Mouse (Mus musculus) MEL (cell line): ENCODE data around the gene Cog3. TPM values are rescaled to one million over a fixed set of nuclear protein-coding genes. Genes with fewer than 3 reads are reported as not detected.

Experiments
- DNase-seq: peaks from one replicate; pipeline ENCODE4 v3.0.0; 2011; ENCODE audit warnings: low read depth, low spot score
- H3K27ac ChIP-seq: 2 replicates; pipeline ENCODE4 v1.5.1; 2012; ENCODE audit warnings: low read depth, mild to moderate bottlenecking, control low read depth, low read length, moderate library complexity; ENCODE audit not compliant: control insufficient read depth
- H3K27me3 ChIP-seq, 2 experiments: fragments of 150-350 bp in 1 of 2; sonication (generic) in 1 of 2; 2 replicates each; pipeline ENCODE4 v1.6.1; 2012; ENCODE audit warnings: low read length in 2 of 2, mild to moderate bottlenecking in 2 of 2, improper control_type of control experiment in 1 of 2, moderate library complexity in 1 of 2; ENCODE audit not compliant: insufficient read depth in 2 of 2, control insufficient read depth in 1 of 2
- H3K36me3 ChIP-seq, 2 experiments: 2 replicates each; pipeline ENCODE4 v1.6.1; 2012 to 2014; ENCODE audit warnings: low read length in 2 of 2, improper control_type of control experiment in 1 of 2, inconsistent platforms in 1 of 2, mild to moderate bottlenecking in 1 of 2; ENCODE audit not compliant: insufficient read depth in 2 of 2, control insufficient read depth in 1 of 2
- H3K4me1 ChIP-seq, 2 experiments: fragments of 150-350 bp in 1 of 2; sonication (generic) in 1 of 2; 2 replicates each; pipeline ENCODE4 v1.6.1; 2012; ENCODE audit warnings: low read length in 2 of 2, improper control_type of control experiment in 1 of 2, mild to moderate bottlenecking in 1 of 2; ENCODE audit not compliant: insufficient read depth in 2 of 2, control insufficient read depth in 1 of 2
- H3K4me3 ChIP-seq, 2 experiments: fragments of 150-350 bp in 1 of 2; sonication (generic) in 1 of 2; 2 replicates each; pipeline ENCODE4 v1.5.1; 2012; ENCODE audit warnings: low read depth in 2 of 2, low read length in 2 of 2, mild to moderate bottlenecking in 2 of 2, moderate library complexity in 2 of 2, control low read depth in 1 of 2, improper control_type of control experiment in 1 of 2; ENCODE audit not compliant: control insufficient read depth in 1 of 2, insufficient read depth in 1 of 2
- H3K79me2 ChIP-seq: 2 replicates; pipeline ENCODE4 v1.6.1; 2012; ENCODE audit warnings: mild to moderate bottlenecking, low read length, moderate library complexity; ENCODE audit not compliant: control insufficient read depth, poor library complexity, insufficient read depth
- H3K9ac ChIP-seq: 2 replicates; pipeline ENCODE4 v1.6.1; 2012; ENCODE audit warnings: low read depth, mild to moderate bottlenecking, control low read depth, low read length, moderate library complexity; ENCODE audit not compliant: control insufficient read depth, poor library complexity, severe bottlenecking
- H3K9me3 ChIP-seq: fragments of 150-350 bp; sonication (generic); replicated peaks from 2 replicates; pipeline ENCODE4 v1.6.1; 2012; ENCODE audit warnings: mild to moderate bottlenecking, low read length, improper control_type of control experiment, moderate library complexity; ENCODE audit not compliant: insufficient read depth
- BHLHE40 ChIP-seq: IDR thresholded peaks from 2 replicates; pipeline ENCODE4 v1.6.1; 2012; ENCODE audit warnings: low read depth, mild to moderate bottlenecking, inconsistent platforms, low read length, improper control_type of control experiment, borderline replicate concordance
- CHD1 ChIP-seq: IDR thresholded peaks from 2 replicates; pipeline ENCODE4 v1.6.1; 2012; ENCODE audit warnings: low read depth, mild to moderate bottlenecking, inconsistent platforms, low read length, improper control_type of control experiment
- CHD2 ChIP-seq: IDR thresholded peaks from 2 replicates; pipeline ENCODE4 v1.6.1; 2011; ENCODE audit warnings: low read length, improper control_type of control experiment
- CTCF ChIP-seq, 3 experiments: IDR thresholded peaks in 2 of 3; conservative IDR thresholded peaks in 1 of 3; 2 replicates each; pipeline ENCODE4 v1.5.1; 2011 to 2012; ENCODE audit warnings: low read length in 3 of 3, low read depth in 2 of 3, mild to moderate bottlenecking in 2 of 3, improper control_type of control experiment in 1 of 3, inconsistent platforms in 1 of 3, mixed read lengths in 1 of 3, moderate library complexity in 1 of 3; ENCODE audit not compliant: control insufficient read depth in 1 of 3, insufficient read depth in 1 of 3, poor library complexity in 1 of 3, severe bottlenecking in 1 of 3
- E2F4 ChIP-seq: IDR thresholded peaks from 2 replicates; pipeline ENCODE4 v1.6.1; 2011; ENCODE audit warnings: low read depth, low read length, improper control_type of control experiment, borderline replicate concordance
- ELF1 ChIP-seq: IDR thresholded peaks from 2 replicates; pipeline ENCODE4 v1.6.1; 2014; ENCODE audit warnings: low read depth, mild to moderate bottlenecking, inconsistent platforms, low read length, improper control_type of control experiment, moderate library complexity
- EP300 ChIP-seq, 2 experiments: IDR thresholded peaks; 2 replicates each; pipeline ENCODE4 v1.6.1; 2011; ENCODE audit warnings: improper control_type of control experiment in 2 of 2, low read length in 2 of 2, low read depth in 1 of 2, mild to moderate bottlenecking in 1 of 2
- ETS1 ChIP-seq: IDR thresholded peaks from 2 replicates; pipeline ENCODE4 v1.6.1; 2012; ENCODE audit warnings: low read depth, mild to moderate bottlenecking, inconsistent platforms, low read length, improper control_type of control experiment, moderate library complexity
- GABPA ChIP-seq: IDR thresholded peaks from 2 replicates; pipeline ENCODE4 v1.6.1; 2012; ENCODE audit warnings: low read depth, mild to moderate bottlenecking, inconsistent platforms, low read length, improper control_type of control experiment, moderate library complexity
- KAT2A ChIP-seq: conservative IDR thresholded peaks from 2 replicates; pipeline ENCODE4 v1.6.1; 2012; ENCODE audit warnings: low read depth, low read length, improper control_type of control experiment, inconsistent platforms
- MAFK ChIP-seq: IDR thresholded peaks from 2 replicates; pipeline ENCODE4 v1.6.1; 2011; ENCODE audit warnings: low read depth, mild to moderate bottlenecking, low read length, improper control_type of control experiment, borderline replicate concordance
- MAX ChIP-seq: IDR thresholded peaks from 2 replicates; pipeline ENCODE4 v1.6.1; 2011; ENCODE audit warnings: low read length, improper control_type of control experiment
- MEF2A ChIP-seq: IDR thresholded peaks from 2 replicates; pipeline ENCODE4 v1.6.1; 2014; ENCODE audit warnings: low read depth, mild to moderate bottlenecking, inconsistent platforms, low read length, improper control_type of control experiment; ENCODE audit not compliant: poor library complexity, insufficient replicate concordance, severe bottlenecking; ENCODE audit errors: extremely low read depth
- MXI1 ChIP-seq: IDR thresholded peaks from 2 replicates; pipeline ENCODE4 v1.6.1; 2011; ENCODE audit warnings: mild to moderate bottlenecking, low read depth, low read length, improper control_type of control experiment
- MYB ChIP-seq: IDR thresholded peaks from 2 replicates; pipeline ENCODE4 v1.6.1; 2011; ENCODE audit warnings: mild to moderate bottlenecking, low read depth, low read length, improper control_type of control experiment
- NRF1 ChIP-seq: IDR thresholded peaks from 2 replicates; pipeline ENCODE4 v1.6.1; 2014; ENCODE audit warnings: low read depth, mild to moderate bottlenecking, inconsistent platforms, low read length, improper control_type of control experiment, moderate library complexity; ENCODE audit not compliant: poor library complexity, insufficient read depth, severe bottlenecking
- POLR2AphosphoS2 ChIP-seq: IDR thresholded peaks from 2 replicates; pipeline ENCODE4 v1.6.1; 2011; ENCODE audit warnings: low read length, improper control_type of control experiment
- RAD21 ChIP-seq: IDR thresholded peaks from 2 replicates; pipeline ENCODE4 v1.6.1; 2011; ENCODE audit warnings: mild to moderate bottlenecking, low read depth, low read length, improper control_type of control experiment
- SIN3A ChIP-seq: IDR thresholded peaks from 2 replicates; pipeline ENCODE4 v1.6.1; 2012; ENCODE audit warnings: low read length, improper control_type of control experiment, inconsistent platforms
- SMC3 ChIP-seq: IDR thresholded peaks from 2 replicates; pipeline ENCODE4 v1.6.1; 2011; ENCODE audit warnings: low read depth, low read length, improper control_type of control experiment
- TAL1 ChIP-seq: IDR thresholded peaks from 2 replicates; pipeline ENCODE4 v1.6.1; 2012; ENCODE audit warnings: mild to moderate bottlenecking, inconsistent platforms, low read length, moderate library complexity, mixed read lengths
- TBP ChIP-seq: IDR thresholded peaks from 2 replicates; pipeline ENCODE4 v1.8.0; 2011; ENCODE audit warnings: low read depth, low read length, improper control_type of control experiment
- TCF12 ChIP-seq: IDR thresholded peaks from 2 replicates; pipeline ENCODE4 v1.6.1; 2014; ENCODE audit warnings: low read depth, mild to moderate bottlenecking, inconsistent platforms, low read length, improper control_type of control experiment, moderate library complexity
- USF1 ChIP-seq: IDR thresholded peaks from 2 replicates; pipeline ENCODE4 v1.6.1; 2014; ENCODE audit warnings: low read depth, mild to moderate bottlenecking, inconsistent platforms, low read length, improper control_type of control experiment, moderate library complexity
- USF2 ChIP-seq, 2 experiments: IDR thresholded peaks; 2 replicates each; pipeline ENCODE4 v1.6.1; 2011 to 2012; ENCODE audit warnings: improper control_type of control experiment in 2 of 2, low read length in 2 of 2, borderline replicate concordance in 1 of 2, inconsistent platforms in 1 of 2, low read depth in 1 of 2, mild to moderate bottlenecking in 1 of 2; ENCODE audit not compliant: insufficient read depth in 1 of 2
- ZC3H11A ChIP-seq: IDR thresholded peaks from 2 replicates; pipeline ENCODE4 v1.6.1; 2012; ENCODE audit warnings: low read depth, mild to moderate bottlenecking, inconsistent platforms, low read length, improper control_type of control experiment
- ZMIZ1 ChIP-seq: IDR thresholded peaks from 2 replicates; pipeline ENCODE4 v1.6.1; 2012; ENCODE audit warnings: low read depth, mild to moderate bottlenecking, inconsistent platforms, low read length, improper control_type of control experiment, moderate library complexity
- ZNF384 ChIP-seq: IDR thresholded peaks from 2 replicates; pipeline ENCODE4 v1.6.1; 2012; ENCODE audit warnings: low read depth, mild to moderate bottlenecking, inconsistent platforms, low read length, improper control_type of control experiment
- polyA plus RNA-seq, 2 experiments: library from polyadenylated mRNA; stranded (reverse) in 1 of 2; unstranded in 1 of 2; fragments of >175 nt in 1 of 2; fragments of >200 nt in 1 of 2; gene quantifications; 2 replicates each; pipeline versions ENCODE4 v1.2.1 to v1.2.4; 2012; ENCODE audit warnings: low replicate concordance in 2 of 2, low read depth in 1 of 2; ENCODE audit not compliant: insufficient read length in 2 of 2, insufficient read depth in 1 of 2, missing spikeins in 1 of 2
- total RNA-seq: library from RNA; depleted of rRNA; stranded (reverse); fragments of 300-350 nt; gene quantifications from 2 replicates; pipeline ENCODE4 v1.2.3, GENCODE M21; 2012

Gene Cog3
- total and polyA plus RNA-seq, 3 experiments = 15.3 to 46.1 (median 16.7) TPM

- no peak for TF ChIP-seq KAT2A
- peak; percentile 82 for TF ChIP-seq TAL1
- peak; percentile 68 to 81 for TF ChIP-seq EP300 (IDR thresholded peaks at IDR 0.05; ENCODE audit: low read depth in 1 of 2, low read length in 2 of 2)
- no peak for TF ChIP-seq NRF1
- TF ChIP-seq CHD2 = no peak
- no peak for TF ChIP-seq ZC3H11A
- TF ChIP-seq RAD21 = no peak
- TF ChIP-seq ELF1 = no peak
- no peak for TF ChIP-seq GABPA
Observed at GRCm38 (mm10) chr14:75749123-75749522, 5.2 kb downstream of the Cog3 start (continued).

- Histone ChIP-seq H3K27ac (no peak overlapping the region), H3K36me3 (peaks cover 24 to 36% of the 10 kb centered on the region in 2 experiments), H3K4me1 (peaks cover 18 to 28% of the 10 kb centered on the region in 2 experiments), H3K27me3 (no peaks in the 10 kb centered on the region), H3K9me3 (no peaks in the 10 kb centered on the region), H3K79me2 (peaks cover 44% of the 10 kb centered on the region), H3K9ac (no peak overlapping the region), H3K4me3 (no peak overlapping the region)
- TF ChIP-seq ZMIZ1 (no peak), MEF2A (no peak)
- DNase-seq = no peak
Observed at GRCm38 (mm10) chr14:75747960-75748359, 6.4 kb downstream of the Cog3 start.

- Histone ChIP-seq H3K36me3 (peaks cover 0 to 52% of the 10 kb centered on the region in 2 experiments; a peak in 2 of 4 replicates), H3K4me1 (no peaks in the 10 kb centered on the region; a peak in 1 of 4 replicates), H3K9ac (no peak overlapping the region)
- no peak for TF ChIP-seq ZNF384
- TF ChIP-seq SMC3 = no peak
- TF ChIP-seq E2F4 = no peak
- TF ChIP-seq ZC3H11A = no peak
- TF ChIP-seq POLR2AphosphoS2 = no peak
- no peak for TF ChIP-seq TCF12
- no peak for TF ChIP-seq BHLHE40
- no peak for TF ChIP-seq MAX
- TF ChIP-seq SIN3A = peak; percentile 70
- TF ChIP-seq EP300 (IDR thresholded peaks at IDR 0.05; ENCODE audit: low read depth in 1 of 2, low read length in 2 of 2) = peak; percentile 22 to 73; a peak in 2 of 4 replicates
- no peak for TF ChIP-seq MAFK
- TF ChIP-seq RAD21 = no peak
- peak; percentile 36; the same call in 1 of the 2 replicates for TF ChIP-seq ETS1
- TF ChIP-seq NRF1 = no peak
- no peak for TF ChIP-seq GABPA
- no peak for TF ChIP-seq TAL1
- no peak for TF ChIP-seq USF1
- TF ChIP-seq TBP = no peak
- no peak for TF ChIP-seq CTCF (IDR thresholded peaks at IDR 0.05 in 2 of 3, conservative IDR thresholded peaks at IDR 0.05 in 1 of 3; ENCODE audit: control insufficient read depth in 1 of 3, insufficient read depth in 1 of 3, low read depth in 2 of 3, low read length in 3 of 3, poor library complexity in 1 of 3, severe bottlenecking in 1 of 3)
- TF ChIP-seq MXI1 = no peak
- no peak for TF ChIP-seq CHD1
- TF ChIP-seq USF2 (IDR thresholded peaks at IDR 0.05; ENCODE audit: borderline replicate concordance in 1 of 2, insufficient read depth in 1 of 2, low read depth in 1 of 2, low read length in 2 of 2) = no peak
- no peak for TF ChIP-seq ZMIZ1
- TF ChIP-seq MYB = 0 out of 2 replicates have a peak, but pooled peaks have one; percentile 55
- peak; percentile 26; the same call in 1 of the 2 replicates for TF ChIP-seq ELF1
Observed at GRCm38 (mm10) chr14:75741904-75742303, 12.4 kb downstream of the Cog3 start.

More at GRCm38 (mm10) chr14:75741904-75742303, 12.4 kb downstream of the Cog3 start:
- peak; percentile 46 for DNase-seq
- Histone ChIP-seq H3K27ac (no peak overlapping the region), H3K9me3 (no peaks in the 10 kb centered on the region), H3K27me3 (no peaks in the 10 kb centered on the region), H3K4me3 (no peak overlapping the region), H3K79me2 (no peaks in the 10 kb centered on the region)
